Mouse (Mus musculus): ENCODE results near the gene Nsmce4a.

- TF ChIP-seq POLR2A (IDR thresholded peaks at IDR 0.05; ENCODE audit: borderline replicate concordance, low read depth, low read length) (no peak), CTCF (IDR thresholded peaks at IDR 0.05; ENCODE audit: low read depth, low read length) (no peak)
Measured at GRCm38 (mm10) chr7:130546421-130546790, 26.5 kb downstream of the Nsmce4a start.
